Mouse (Mus musculus) hindbrain, embryonic 16.5 days (tissue): ENCODE measurements around the gene H2afy. TPM values are rescaled to one million over a fixed set of nuclear protein-coding genes. Genes with fewer than 3 reads are reported as not detected.
A peak's percentile ranks its signal among the peaks of the same experiment; 100 is the strongest.

ENCODE experiments used
- ATAC-seq: fragments of 200-750 bp; cut with Nextera tagmentation; 2 replicates; pipeline ENCODE4 v1.8.0; 2017; ENCODE audit warnings: moderate TSS enrichment, moderate library complexity
- H3K27ac ChIP-seq: fragments of 300-500 bp; sonication (generic); 2 replicates; pipeline ENCODE4 v1.5.1; 2014; ENCODE audit warnings: low read depth, mild to moderate bottlenecking, control low read depth, low read length, moderate library complexity
- H3K27me3 ChIP-seq: fragments of 300-500 bp; sonication (generic); replicated peaks from 2 replicates; pipeline ENCODE4 v1.6.1; 2014; ENCODE audit warnings: low read length; ENCODE audit not compliant: control insufficient read depth, insufficient read depth
- H3K36me3 ChIP-seq: fragments of 300-500 bp; sonication (generic); 2 replicates; pipeline ENCODE4 v1.6.1; 2014; ENCODE audit warnings: mild to moderate bottlenecking, low read length, moderate library complexity, mixed read lengths; ENCODE audit not compliant: control insufficient read depth, insufficient read depth
- H3K4me1 ChIP-seq: fragments of 300-500 bp; sonication (generic); 2 replicates; pipeline ENCODE4 v1.6.1; 2014; ENCODE audit warnings: low read depth, low read length; ENCODE audit not compliant: control insufficient read depth, insufficient read depth
- H3K4me2 ChIP-seq: fragments of 300-500 bp; sonication (generic); 2 replicates; pipeline ENCODE4 v1.6.1; 2014; ENCODE audit warnings: mild to moderate bottlenecking, low read length, control low read depth, moderate library complexity
- H3K4me3 ChIP-seq: fragments of 300-500 bp; sonication (generic); 2 replicates; pipeline ENCODE4 v1.5.1; 2014; ENCODE audit warnings: mild to moderate bottlenecking, low read length, control low read depth, moderate library complexity
- H3K9ac ChIP-seq: fragments of 300-500 bp; sonication (generic); 2 replicates; pipeline ENCODE4 v1.6.1; 2014; ENCODE audit warnings: low read depth, mild to moderate bottlenecking, control low read depth, low read length, moderate library complexity
- H3K9me3 ChIP-seq: fragments of 300-500 bp; sonication (generic); 2 replicates; pipeline ENCODE4 v1.6.1; 2014; ENCODE audit warnings: mild to moderate bottlenecking, low read length, moderate library complexity; ENCODE audit not compliant: control insufficient read depth
- WGBS: fragments of 180-500 bp; shearing (Covaris S2); extraction: QIAGEN DNeasy Blood & Tissue Kit; methylation state at CpG from one replicate; pipeline ENCODE4 v1.1.7; 2014; 5-methylcytosine and 5-hydroxymethylcytosine counted together
- polyA plus RNA-seq: library from polyadenylated mRNA; unstranded; fragments of >200 nt; fragmentation: Nextera tagmentation; extraction: Ambion mirVana; gene quantifications from 2 replicates; pipeline ENCODE4 v1.2.1, GENCODE M21; 2015

Gene H2afy
- polyA plus RNA-seq, 1 experiment from 2014 or later = 239 TPM

- 61% methylated on average over 5 of the region's 5 CpGs for WGBS
- Histone ChIP-seq H3K4me2 (no peak overlapping the region), H3K27me3 (no peaks in the 10 kb centered on the region), H3K9ac (no peak overlapping the region), H3K27ac (no peak overlapping the region), H3K36me3 (no peaks in the 10 kb centered on the region), H3K4me1 (no peaks in the 10 kb centered on the region; the same call in 1 of the 2 replicates), H3K4me3 (no peak overlapping the region), H3K9me3 (no peaks in the 10 kb centered on the region)
- ATAC-seq = no peak
Observed at GRCm38 (mm10) chr13:56155048-56155447, 18.9 kb upstream of the H2afy start.

- Histone ChIP-seq H3K4me2 (no peak overlapping the region), H3K27me3 (no peaks in the 10 kb centered on the region), H3K36me3 (no peaks in the 10 kb centered on the region), H3K27ac (no peak overlapping the region), H3K9me3 (no peaks in the 10 kb centered on the region), H3K4me1 (no peaks in the 10 kb centered on the region; the same call in 1 of the 2 replicates), H3K4me3 (no peak overlapping the region), H3K9ac (no peak overlapping the region)
- 73% methylated on average over 7 of the region's 7 CpGs for WGBS
- no peak for ATAC-seq
Observed at GRCm38 (mm10) chr13:56152773-56153460, 16.8 kb upstream of the H2afy start.

- ATAC-seq = 0 out of 2 replicates have a peak, but pooled peaks have one; percentile 50
- 48% methylated on average over 22 of the region's 22 CpGs for WGBS
- no peak overlapping the region for H3K4me3 ChIP-seq
- peak overlapping the region; percentile 12; the same call in 1 of the 2 replicates for H3K27ac ChIP-seq
- no peaks in the 10 kb centered on the region; the same call in 1 of the 2 replicates for H3K4me1 ChIP-seq
- no peaks in the 10 kb centered on the region for H3K27me3 ChIP-seq
- H3K36me3 ChIP-seq = no peaks in the 10 kb centered on the region
- peak overlapping the region; percentile 5; the same call in 1 of the 2 replicates for H3K4me2 ChIP-seq
- H3K9ac ChIP-seq = no peak overlapping the region
- H3K9me3 ChIP-seq = no peaks in the 10 kb centered on the region
Observed at GRCm38 (mm10) chr13:56151404-56152226, 15.5 kb upstream of the H2afy start.

- Histone ChIP-seq H3K9me3 (no peaks in the 10 kb centered on the region), H3K9ac (no peak overlapping the region), H3K4me2 (no peak overlapping the region), H3K36me3 (no peaks in the 10 kb centered on the region), H3K27ac (no peak overlapping the region), H3K4me3 (no peak overlapping the region), H3K4me1 (no peaks in the 10 kb centered on the region), H3K27me3 (no peaks in the 10 kb centered on the region)
- WGBS = 33% methylated on average over 3 of the region's 3 CpGs
- no peak for ATAC-seq
Observed at GRCm38 (mm10) chr13:56145523-56145922, 9.4 kb upstream of the H2afy start.

- no peak overlapping the region for H3K4me2 ChIP-seq
- no peak for ATAC-seq
- H3K27ac ChIP-seq = no peak overlapping the region
- no peaks in the 10 kb centered on the region for H3K27me3 ChIP-seq
- no peak overlapping the region for H3K9ac ChIP-seq
- WGBS = 66% methylated on average over 2 of the region's 2 CpGs
- no peaks in the 10 kb centered on the region for H3K36me3 ChIP-seq
- H3K4me1 ChIP-seq = no peaks in the 10 kb centered on the region
- H3K9me3 ChIP-seq = no peaks in the 10 kb centered on the region
- H3K4me3 ChIP-seq = no peak overlapping the region
Observed at GRCm38 (mm10) chr13:56144021-56144420, 7.9 kb upstream of the H2afy start.

- H3K9me3 ChIP-seq = no peaks in the 10 kb centered on the region
- H3K4me3 ChIP-seq = no peak overlapping the region
- WGBS = 9% methylated on average over 7 of the region's 7 CpGs
- H3K27me3 ChIP-seq = no peaks in the 10 kb centered on the region
- H3K9ac ChIP-seq = no peak overlapping the region
- ATAC-seq = no peak
- no peak overlapping the region for H3K4me2 ChIP-seq
- H3K36me3 ChIP-seq = no peaks in the 10 kb centered on the region
- no peak overlapping the region for H3K27ac ChIP-seq
- no peaks in the 10 kb centered on the region for H3K4me1 ChIP-seq
Observed at GRCm38 (mm10) chr13:56143151-56143513, 7.0 kb upstream of the H2afy start.

- ATAC-seq = no peak
- Histone ChIP-seq H3K4me3 (no peak overlapping the region), H3K27me3 (no peaks in the 10 kb centered on the region), H3K4me1 (no peaks in the 10 kb centered on the region), H3K9ac (no peak overlapping the region), H3K4me2 (no peak overlapping the region), H3K9me3 (no peaks in the 10 kb centered on the region), H3K27ac (no peak overlapping the region), H3K36me3 (no peaks in the 10 kb centered on the region)
- 18% methylated on average over 10 of the region's 11 CpGs for WGBS
Observed at GRCm38 (mm10) chr13:56142382-56143150, 6.4 kb upstream of the H2afy start.

GRCm38 (mm10) chr13:56139167-56139751 is 3.1 kb upstream of the H2afy start:
- H3K27me3 ChIP-seq = no peaks in the 10 kb centered on the region
- no peak overlapping the region for H3K27ac ChIP-seq
- no peaks in the 10 kb centered on the region for H3K36me3 ChIP-seq
- WGBS = 66% methylated on average over 6 of the region's 6 CpGs
- H3K9ac ChIP-seq = no peak overlapping the region
- H3K9me3 ChIP-seq = no peaks in the 10 kb centered on the region
- no peak overlapping the region for H3K4me2 ChIP-seq
- ATAC-seq = no peak
- no peak overlapping the region for H3K4me3 ChIP-seq
- H3K4me1 ChIP-seq = peaks cover 7% of the 10 kb centered on the region
